Mouse (Mus musculus) heart, adult 2 months (tissue): ENCODE data around the gene Ggcx. TPM values are rescaled to one million over a fixed set of nuclear protein-coding genes. Genes with fewer than 3 reads are reported as not detected.

Experiments
- DNase-seq, 2 experiments: peaks; one replicate each; pipeline ENCODE4 v3.0.0; 2021
- H3K27ac ChIP-seq: fragments of 200-600 bp; 2 replicates; pipeline ENCODE4 v1.8.1; 2022
- H3K27me3 ChIP-seq: fragments of 200-500 bp; 2 replicates; pipeline ENCODE4 v1.6.1; 2012; ENCODE audit warnings: mild to moderate bottlenecking, low read length, inconsistent platforms, mixed read lengths; ENCODE audit not compliant: control insufficient read depth, insufficient read depth
- H3K36me3 ChIP-seq: fragments of 200-500 bp; 2 replicates; pipeline ENCODE4 v1.6.1; 2012; ENCODE audit warnings: low read length, inconsistent platforms; ENCODE audit not compliant: control insufficient read depth, insufficient read depth
- H3K4me1 ChIP-seq: fragments of 200-500 bp; 2 replicates; pipeline ENCODE4 v1.6.1; 2011; ENCODE audit warnings: low read length; ENCODE audit not compliant: control insufficient read depth, insufficient read depth
- H3K4me3 ChIP-seq: fragments of 200-600 bp; 2 replicates; pipeline ENCODE4 v1.8.1; 2022
- H3K79me2 ChIP-seq: fragments of 200-500 bp; replicated peaks from 2 replicates; pipeline ENCODE4 v1.6.1; 2012; ENCODE audit warnings: mild to moderate bottlenecking, inconsistent platforms, low read length, moderate library complexity, mixed read lengths; ENCODE audit not compliant: control insufficient read depth, insufficient read depth
- H3K9ac ChIP-seq: fragments of 200-500 bp; 2 replicates; pipeline ENCODE4 v1.6.1; 2012; ENCODE audit warnings: low read depth, mild to moderate bottlenecking, control low read depth, inconsistent platforms, low read length, mixed read lengths
- CTCF ChIP-seq: fragments of 200-600 bp; IDR thresholded peaks from 2 replicates; pipeline ENCODE4 v1.8.1; 2022; ENCODE audit warnings: antibody characterized with exemption, mild to moderate bottlenecking, moderate library complexity
- EP300 ChIP-seq: fragments of 200-500 bp; IDR thresholded peaks from 2 replicates; pipeline ENCODE4 v1.6.1; 2011; ENCODE audit warnings: low read depth, low read length, control low read depth; ENCODE audit not compliant: insufficient read depth
- POLR2A ChIP-seq: fragments of 200-500 bp; IDR thresholded peaks from 2 replicates; pipeline ENCODE4 v1.6.1; 2011; ENCODE audit warnings: mild to moderate bottlenecking, low read depth, low read length, control low read depth; ENCODE audit not compliant: insufficient read depth
- WGBS: fragments of 180-500 bp; shearing (Covaris S2); methylation state at CpG from one replicate; pipeline ENCODE4 v1.1.7; 2018; 5-methylcytosine and 5-hydroxymethylcytosine counted together
- intact Hi-C: fragments of 180-260 bp; cut with DNase I; formaldehyde crosslinking; loops from one replicate; pipeline ENCODE4 v1.15.1; 2025
- polyA plus RNA-seq: library from polyadenylated mRNA; depleted of rRNA; stranded (reverse); fragments of >200 nt; gene quantifications from 2 replicates; pipeline ENCODE4 v1.2.3, GENCODE M21; 2012
- total RNA-seq, 2 experiments: library from RNA; stranded (reverse); gene quantifications; 2 replicates each; pipeline ENCODE4 v1.2.3; 2021

Ggcx gene
- total and polyA plus RNA-seq, 3 experiments, result 19.3 to 32.5 (median 30.4) TPM

GRCm38 (mm10) chr6:72378510-72379234, 35.4 kb upstream of the Ggcx start:
- no peaks in the 10 kb centered on the region for H3K27me3 ChIP-seq
- no peak for DNase-seq
- H3K79me2 ChIP-seq, result no peaks in the 10 kb centered on the region
- no peaks in the 10 kb centered on the region for H3K36me3 ChIP-seq
- no peak overlapping the region for H3K9ac ChIP-seq
- no peak overlapping the region for H3K4me3 ChIP-seq
- intact Hi-C loops, result no loop called here
- no peak overlapping the region; the same call in 1 of the 2 replicates for H3K27ac ChIP-seq
- WGBS, result 84% methylated on average over 8 of the region's 8 CpGs
- H3K4me1 ChIP-seq, result peaks cover 16% of the 10 kb centered on the region
- TF ChIP-seq POLR2A (no peak), CTCF (peak; percentile 18; the same call in 1 of the 2 replicates)

GRCm38 (mm10) chr6:72379377-72380130, 34.6 kb upstream of the Ggcx start:
- Histone ChIP-seq H3K79me2 (no peaks in the 10 kb centered on the region), H3K4me1 (peaks cover 10% of the 10 kb centered on the region), H3K9ac (peak overlapping the region; percentile 89), H3K27ac (peak overlapping the region; percentile 93), H3K36me3 (no peaks in the 10 kb centered on the region), H3K27me3 (no peaks in the 10 kb centered on the region), H3K4me3 (peak overlapping the region; percentile 81)
- intact Hi-C loops, result no loop called here
- no peak for TF ChIP-seq CTCF
- TF ChIP-seq EP300, result no peak
- no peak for TF ChIP-seq POLR2A
- DNase-seq, result no peak
- WGBS, result 19% methylated on average over 7 of the region's 7 CpGs

- intact Hi-C loops, result no loop called here
- Histone ChIP-seq H3K27me3 (no peaks in the 10 kb centered on the region), H3K4me1 (peaks cover 7% of the 10 kb centered on the region), H3K79me2 (no peaks in the 10 kb centered on the region), H3K36me3 (no peaks in the 10 kb centered on the region), H3K27ac (peak within 1 kb of the TSS; percentile 93), H3K9ac (peak within 1 kb of the TSS; percentile 89), H3K4me3 (peak within 1 kb of the TSS; percentile 81)
- DNase-seq, result peak; percentile 91 to 93
- WGBS, result under 1% methylated on average over 49 of the region's 49 CpGs
- TF ChIP-seq POLR2A (peak; percentile 50; the same call in 1 of the 2 replicates), EP300 (0 out of 2 replicates have a peak, but pooled peaks have one; percentile 3), CTCF (peak; percentile 78)
Observed at GRCm38 (mm10) chr6:72380131-72380770, 33.9 kb upstream of the Ggcx start, which contains the start of gene Vamp5. TSS of gene Vamp5 (minus strand) at chr6:72380468.

- WGBS, result 77% methylated on average over 6 of the region's 6 CpGs
Observed at GRCm38 (mm10) chr6:72382494-72382893, 31.6 kb upstream of the Ggcx start.

GRCm38 (mm10) chr6:72383142-72383820, 30.8 kb upstream of the Ggcx start:
- no peaks in the 10 kb centered on the region for H3K27me3 ChIP-seq
- H3K9ac ChIP-seq, result no peak overlapping the region
- no peak overlapping the region for H3K4me3 ChIP-seq
- H3K79me2 ChIP-seq, result no peaks in the 10 kb centered on the region
- DNase-seq, result no peak
- WGBS, result 75% methylated on average over 6 of the region's 6 CpGs
- no peak for TF ChIP-seq EP300
- TF ChIP-seq CTCF, result no peak
- no peak for TF ChIP-seq POLR2A
- H3K36me3 ChIP-seq, result no peaks in the 10 kb centered on the region
- intact Hi-C loops, result no loop called here
- H3K27ac ChIP-seq, result no peak overlapping the region
- H3K4me1 ChIP-seq, result peaks cover 6% of the 10 kb centered on the region

More at GRCm38 (mm10) chr6:72382494-72382893, 31.6 kb upstream of the Ggcx start:
- no peak for TF ChIP-seq EP300
- TF ChIP-seq CTCF, result no peak
- no peak for TF ChIP-seq POLR2A
- H3K27me3 ChIP-seq, result no peaks in the 10 kb centered on the region
- H3K36me3 ChIP-seq, result no peaks in the 10 kb centered on the region
- no peak for DNase-seq
- peaks cover 6% of the 10 kb centered on the region for H3K4me1 ChIP-seq
- no peak overlapping the region; the same call in 1 of the 2 replicates for H3K27ac ChIP-seq
- no peak overlapping the region for H3K4me3 ChIP-seq
- intact Hi-C loops, result no loop called here
- no peak overlapping the region for H3K9ac ChIP-seq
- H3K79me2 ChIP-seq, result no peaks in the 10 kb centered on the region
